Mouse (Mus musculus) cortical plate, adult 2 months (tissue): ENCODE results near the gene Ifnab. TPM values are rescaled to one million over a fixed set of nuclear protein-coding genes. Genes with fewer than 3 reads are reported as not detected.

Source experiments
- H3K27ac ChIP-seq: fragments of 200-500 bp; 2 replicates; pipeline ENCODE4 v1.5.1; 2012; ENCODE audit warnings: low read length, control low read depth, inconsistent platforms; ENCODE audit not compliant: insufficient read depth
- H3K4me1 ChIP-seq: fragments of 200-500 bp; 2 replicates; pipeline ENCODE4 v1.6.1; 2011; ENCODE audit warnings: low read length; ENCODE audit not compliant: control insufficient read depth, insufficient read depth
- H3K4me3 ChIP-seq: fragments of 200-500 bp; 2 replicates; pipeline ENCODE4 v1.5.1; 2011; ENCODE audit warnings: mild to moderate bottlenecking, low read length, control low read depth; ENCODE audit not compliant: insufficient read depth
- CTCF ChIP-seq: fragments of 200-500 bp; IDR thresholded peaks from 2 replicates; pipeline ENCODE4 v1.5.1; 2011; ENCODE audit warnings: mild to moderate bottlenecking, control low read depth, low read length; ENCODE audit not compliant: insufficient read depth; ENCODE audit errors: extremely low read depth
- POLR2A ChIP-seq: fragments of 200-500 bp; IDR thresholded peaks from 2 replicates; pipeline ENCODE4 v1.6.1; 2011; ENCODE audit warnings: mild to moderate bottlenecking, low read length, control low read depth; ENCODE audit not compliant: insufficient read depth; ENCODE audit errors: extremely low read depth
- polyA plus RNA-seq: library from polyadenylated mRNA; depleted of rRNA; stranded (reverse); fragments of >200 nt; gene quantifications from 2 replicates; pipeline ENCODE4 v1.2.3, GENCODE M21; 2012; rRNA removed

Gene Ifnab
- polyA plus RNA-seq, 1 experiment: not detected

DNA sequence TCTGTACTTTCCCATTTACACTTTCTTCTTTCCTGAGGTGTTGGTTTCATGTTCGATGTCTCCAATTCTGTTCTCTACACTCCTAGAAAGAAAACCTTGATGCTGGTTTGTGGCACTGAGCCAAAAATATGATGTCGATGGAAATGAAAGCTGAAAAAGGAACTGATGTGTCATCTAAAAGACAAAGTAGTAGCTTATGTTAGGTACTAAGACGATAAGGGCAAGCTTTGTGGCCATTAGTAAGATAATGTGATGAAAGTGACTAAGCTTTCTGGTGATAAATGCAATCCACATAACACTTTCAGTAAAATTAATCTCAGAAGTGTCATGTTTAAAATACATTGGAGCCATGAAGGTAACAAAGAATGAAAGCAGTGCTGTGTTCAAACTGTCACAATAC, 9.8 kb downstream of the Ifnab start:
- H3K4me3 ChIP-seq: no peak overlapping the region
- H3K27ac ChIP-seq: no peak overlapping the region
- TF ChIP-seq CTCF (no peak), POLR2A (no peak)

DNA sequence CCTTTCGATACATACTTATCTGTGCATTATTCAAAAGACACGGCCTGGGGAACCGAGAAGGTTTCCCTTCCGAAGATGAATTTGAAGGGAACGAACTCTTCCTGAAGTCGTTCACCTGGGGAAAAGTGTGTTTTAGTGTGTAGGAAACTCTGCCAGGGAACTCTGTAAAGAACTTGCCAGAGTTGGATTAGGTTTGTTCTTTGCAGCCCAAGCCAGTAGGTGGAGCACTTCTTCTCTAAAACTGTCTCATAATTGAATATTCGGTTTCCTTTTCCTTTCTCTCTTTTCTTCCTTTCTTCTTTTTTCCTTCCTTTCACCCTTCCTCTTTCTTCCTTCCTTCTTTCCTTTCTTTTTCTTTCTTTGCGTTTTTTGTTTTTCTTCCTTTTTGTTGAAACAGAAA, 10.8 kb downstream of the Ifnab start:
- no peak overlapping the region for H3K4me3 ChIP-seq
- TF ChIP-seq POLR2A (no peak), CTCF (peak; percentile 17; the same call in 1 of the 2 replicates)
- no peaks in the 10 kb centered on the region for H3K4me1 ChIP-seq
- no peak overlapping the region for H3K27ac ChIP-seq

More for the DNA sequence above, 9.8 kb downstream of the Ifnab start:
- no peaks in the 10 kb centered on the region for H3K4me1 ChIP-seq

DNA sequence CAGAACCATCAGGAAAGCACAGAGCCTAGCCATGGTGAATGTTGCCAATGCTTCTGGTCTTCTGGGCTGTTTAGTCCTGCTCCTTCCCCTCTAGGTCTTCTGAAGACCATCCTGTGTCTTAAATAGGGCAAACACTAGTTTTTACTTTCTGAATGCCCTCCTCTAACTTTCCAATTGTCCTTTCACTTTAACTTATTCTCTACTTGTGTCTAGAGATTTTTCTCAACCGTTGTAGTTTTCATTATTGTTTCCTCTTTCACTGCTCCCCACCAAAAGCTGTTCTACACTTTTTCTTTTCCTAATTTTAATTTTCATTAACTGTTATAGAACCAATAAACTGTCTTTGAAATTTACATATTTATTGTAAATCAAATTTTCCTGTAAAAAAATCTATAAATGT, 14.3 kb downstream of the Ifnab start, which contains the start of gene Ifna16:
TSS of gene Ifna16 (minus strand) at position 101 of the 400 bp plus-strand sequence.
- Histone ChIP-seq H3K4me1 (no peaks in the 10 kb centered on the region), H3K4me3 (no peak within 1 kb of the TSS), H3K27ac (no peak within 1 kb of the TSS)
- no peak for TF ChIP-seq CTCF
- no peak for TF ChIP-seq POLR2A

DNA sequence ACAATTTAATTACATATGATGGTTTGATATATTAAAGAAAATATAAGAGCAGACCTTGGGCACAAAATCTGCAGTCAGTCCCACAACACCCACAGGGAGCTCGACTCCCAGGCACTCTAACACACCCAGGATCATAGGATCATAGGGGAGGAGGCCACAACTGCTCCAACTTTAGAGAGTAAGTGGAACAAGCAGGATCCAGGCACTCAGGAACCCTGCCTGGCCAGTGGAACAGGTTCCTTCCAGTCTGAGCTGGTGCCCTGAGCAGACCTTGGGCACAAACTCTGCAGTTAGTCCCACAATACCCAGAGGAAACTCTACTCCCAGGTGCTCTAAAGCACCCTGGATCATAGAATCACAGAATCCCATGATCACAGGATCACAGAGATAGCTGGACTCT, 35.7 kb downstream of the Ifnab start:
- Histone ChIP-seq H3K27ac (no peak overlapping the region), H3K4me3 (no peak overlapping the region), H3K4me1 (no peaks in the 10 kb centered on the region)
- no peak for TF ChIP-seq POLR2A
- TF ChIP-seq CTCF: no peak

DNA sequence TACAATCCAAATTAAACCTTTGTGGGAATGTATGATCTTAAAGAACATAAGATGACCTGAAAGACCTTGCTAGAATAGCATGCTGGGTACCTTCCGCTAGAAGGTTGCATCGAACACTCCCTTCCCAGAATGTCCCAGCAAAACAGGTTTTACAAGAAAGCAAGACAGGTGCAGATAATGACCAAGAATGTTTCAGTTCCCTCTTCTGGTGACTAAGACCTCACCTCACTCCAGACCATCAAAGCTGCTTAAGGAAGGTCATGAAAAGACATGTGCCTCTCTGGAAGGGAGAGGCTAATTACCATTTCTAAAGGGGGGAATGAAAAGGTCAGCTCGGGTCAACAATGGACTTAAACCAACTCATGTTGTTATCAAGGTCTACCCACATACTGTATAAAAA, 37.5 kb downstream of the Ifnab start:
- no peak overlapping the region for H3K27ac ChIP-seq
- TF ChIP-seq POLR2A (no peak), CTCF (no peak)
- H3K4me1 ChIP-seq: no peaks in the 10 kb centered on the region
- H3K4me3 ChIP-seq: no peak overlapping the region

DNA sequence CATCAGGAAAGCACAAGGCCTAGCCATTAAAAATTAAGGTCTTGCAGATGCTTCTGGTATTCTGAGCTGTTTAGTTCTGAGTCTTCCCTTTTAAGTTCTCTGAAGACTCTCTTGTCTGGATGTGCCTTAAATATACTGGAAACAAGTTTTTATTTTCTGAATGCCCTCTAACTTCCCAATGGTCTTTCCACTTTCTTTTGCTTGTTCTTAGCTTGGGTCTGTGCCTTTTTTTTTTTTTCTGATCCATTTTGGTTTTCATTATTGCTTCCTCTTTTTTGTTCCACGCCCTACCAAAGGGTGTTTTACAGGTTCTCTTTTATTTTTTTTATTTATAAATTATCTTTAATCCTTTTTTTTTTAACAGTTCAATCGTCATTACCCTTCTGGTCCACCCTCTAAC, 46.8 kb downstream of the Ifnab start, which contains the start of gene Ifna13:
TSS of gene Ifna13 (minus strand) at position 101 of the 400 bp plus-strand sequence.
- Histone ChIP-seq H3K27ac (no peak within 1 kb of the TSS), H3K4me1 (no peaks in the 10 kb centered on the region), H3K4me3 (no peak within 1 kb of the TSS)
- TF ChIP-seq POLR2A (no peak), CTCF (no peak)

DNA sequence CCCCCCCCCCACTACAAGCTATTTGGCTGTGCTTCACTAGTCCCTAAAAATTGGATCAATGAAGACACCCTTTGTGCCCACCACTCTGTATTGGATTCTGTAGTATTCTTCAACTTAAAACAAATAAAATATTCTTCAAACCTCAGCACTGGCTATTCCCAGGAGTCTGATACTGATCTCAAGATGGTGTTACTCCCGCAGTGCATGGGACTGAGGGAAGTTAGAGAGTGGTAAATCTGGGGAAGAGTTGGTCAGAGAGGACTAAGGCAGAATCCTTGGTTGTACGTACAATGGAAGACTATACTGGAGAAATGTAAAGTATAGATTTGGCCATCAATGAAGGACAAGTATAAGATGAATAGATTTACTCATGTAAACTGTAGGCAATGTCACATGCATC, 48.6 kb downstream of the Ifnab start:
- Histone ChIP-seq H3K27ac (no peak overlapping the region), H3K4me1 (no peaks in the 10 kb centered on the region), H3K4me3 (no peak overlapping the region)
- no peak for TF ChIP-seq POLR2A

DNA sequence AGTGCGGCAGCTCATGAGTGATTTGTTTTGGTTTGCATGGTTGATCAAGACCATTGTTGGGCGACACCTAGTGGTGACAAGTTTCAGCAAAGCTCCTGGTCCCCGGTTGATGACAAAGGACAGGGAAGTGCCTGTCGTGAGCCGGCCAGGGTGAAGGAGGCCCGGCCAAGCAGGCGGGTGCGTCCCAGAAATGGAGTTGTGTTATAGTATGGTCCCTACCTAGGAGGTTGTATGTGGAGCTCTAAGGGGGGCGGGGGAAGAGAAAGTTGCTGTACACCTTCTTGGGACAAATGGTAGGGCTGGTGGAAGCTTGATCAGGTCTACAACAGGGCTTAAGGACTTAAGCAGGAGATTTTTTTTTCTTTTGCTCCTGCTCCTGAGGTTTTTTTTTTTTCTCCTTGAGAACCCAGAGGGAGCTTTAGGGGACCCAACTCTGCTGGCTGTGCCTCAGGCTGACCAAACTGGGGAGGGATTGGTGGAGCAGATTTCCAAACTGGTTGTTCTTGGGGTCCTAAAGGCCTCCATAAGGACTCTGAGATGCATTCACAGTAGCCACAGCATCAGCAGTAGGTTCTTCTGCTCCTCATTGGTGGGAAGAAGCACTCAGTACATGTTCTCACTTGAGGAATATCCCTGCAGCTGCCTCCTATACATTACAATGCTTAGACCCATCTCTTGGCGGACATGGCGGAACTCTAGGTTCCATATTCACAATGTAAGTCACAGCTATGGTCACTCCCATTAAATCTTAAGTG, 49.9 kb downstream of the Ifnab start:
- Histone ChIP-seq H3K4me1 (no peaks in the 10 kb centered on the region), H3K27ac (no peak overlapping the region), H3K4me3 (peak overlapping the region; percentile 31)
- TF ChIP-seq POLR2A (no peak), CTCF (peak; percentile 75)

DNA sequence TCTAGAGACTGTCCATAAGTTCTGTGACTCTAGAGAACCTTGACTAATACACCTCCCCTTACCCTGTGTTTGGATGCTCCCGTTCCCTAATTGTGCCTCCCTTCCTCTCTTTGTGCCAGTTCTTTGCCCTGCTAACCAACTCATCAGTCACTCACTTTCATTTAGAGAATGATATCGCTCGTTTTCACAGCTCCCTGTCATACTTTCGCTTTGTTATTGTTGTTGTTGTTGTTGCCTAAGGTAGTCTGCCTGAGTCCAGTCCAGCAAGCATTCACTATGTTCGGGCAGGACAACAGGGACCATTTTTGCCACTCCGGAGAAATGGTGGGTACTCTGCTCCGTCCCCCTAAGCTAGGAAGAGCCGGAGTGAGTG, 50.5 kb downstream of the Ifnab start:
- TF ChIP-seq POLR2A (no peak), CTCF (no peak)
- H3K27ac ChIP-seq: no peak overlapping the region
- H3K4me1 ChIP-seq: no peaks in the 10 kb centered on the region
- H3K4me3 ChIP-seq: peak overlapping the region; percentile 31

Other genes starting within 250 kb of the Ifnab start
- not detected in 2 replicates for gene Ifnb1, start 168.6 kb downstream of the Ifnab start, polyA plus RNA-seq
- gene Ifna15, start 133.1 kb downstream of the Ifnab start, polyA plus RNA-seq: not detected in 2 replicates
- gene Ifna14, start 119.6 kb downstream of the Ifnab start, polyA plus RNA-seq: not detected in 2 replicates
- not detected in 2 replicates for gene Ifna9, start 99.0 kb downstream of the Ifnab start, polyA plus RNA-seq
- not detected in 2 replicates for gene Ifna12, start 88.0 kb downstream of the Ifnab start, polyA plus RNA-seq
- not detected in 2 replicates for gene C87499, start 56.9 kb downstream of the Ifnab start, polyA plus RNA-seq
- not detected in 2 replicates for gene Ifna13, start 46.9 kb downstream of the Ifnab start, polyA plus RNA-seq
- gene Ifna16, start 14.4 kb downstream of the Ifnab start, polyA plus RNA-seq: not detected in 2 replicates
- gene Ifna2, start 7.4 kb downstream of the Ifnab start, polyA plus RNA-seq: not detected in 2 replicates
- gene Gm26566, start 30.4 kb upstream of the Ifnab start, polyA plus RNA-seq: 0.61 and 1.2 TPM in 2 replicates
- gene Klhl9, start 31.1 kb upstream of the Ifnab start, polyA plus RNA-seq: 38.5 and 40.5 TPM in 2 replicates
- gene Gm13271, start 63.5 kb upstream of the Ifnab start, polyA plus RNA-seq: not detected in 2 replicates
- gene Gm13283, start 68.8 kb upstream of the Ifnab start, polyA plus RNA-seq: not detected in 2 replicates
- gene Gm13290, start 82.5 kb upstream of the Ifnab start, polyA plus RNA-seq: not detected in 2 replicates
- gene Gm13289, start 85.6 kb upstream of the Ifnab start, polyA plus RNA-seq: not detected in 2 replicates
- not detected in 2 replicates for gene Gm13272, start 88.5 kb upstream of the Ifnab start, polyA plus RNA-seq
- gene Ifnz, start 90.8 kb upstream of the Ifnab start, polyA plus RNA-seq: not detected in 2 replicates
- not detected in 2 replicates for gene Gm13276, start 94.3 kb upstream of the Ifnab start, polyA plus RNA-seq
- not detected in 2 replicates for gene Gm13277, start 97.3 kb upstream of the Ifnab start, polyA plus RNA-seq
- gene Gm13278, start 100.2 kb upstream of the Ifnab start, polyA plus RNA-seq: not detected in 2 replicates
- gene Gm13275, start 103.1 kb upstream of the Ifnab start, polyA plus RNA-seq: not detected in 2 replicates
- not detected in 2 replicates for gene Gm13279, start 106.0 kb upstream of the Ifnab start, polyA plus RNA-seq
- not detected in 2 replicates for gene Gm13285, start 108.3 kb upstream of the Ifnab start, polyA plus RNA-seq
- gene Gm13287, start 111.9 kb upstream of the Ifnab start, polyA plus RNA-seq: not detected in 2 replicates
- gene Gm13288, start 114.2 kb upstream of the Ifnab start, polyA plus RNA-seq: not detected in 2 replicates
- gene Ifna7, start 124.9 kb upstream of the Ifnab start, polyA plus RNA-seq: not detected in 2 replicates
- not detected in 2 replicates for gene Ifna11, start 128.6 kb upstream of the Ifnab start, polyA plus RNA-seq
- not detected in 2 replicates for gene Ifna6, start 136.1 kb upstream of the Ifnab start, polyA plus RNA-seq
- gene Ifna5, start 144.2 kb upstream of the Ifnab start, polyA plus RNA-seq: not detected in 2 replicates
- not detected in 2 replicates for gene Ifna4, start 150.5 kb upstream of the Ifnab start, polyA plus RNA-seq
- not detected in 2 replicates for gene Ifna1, start 158.7 kb upstream of the Ifnab start, polyA plus RNA-seq
- not detected in 2 replicates for gene Ifne, start 188.8 kb upstream of the Ifnab start, polyA plus RNA-seq